Mouse (Mus musculus): Measurements from ENCODE around the gene Gm20388.

DNA sequence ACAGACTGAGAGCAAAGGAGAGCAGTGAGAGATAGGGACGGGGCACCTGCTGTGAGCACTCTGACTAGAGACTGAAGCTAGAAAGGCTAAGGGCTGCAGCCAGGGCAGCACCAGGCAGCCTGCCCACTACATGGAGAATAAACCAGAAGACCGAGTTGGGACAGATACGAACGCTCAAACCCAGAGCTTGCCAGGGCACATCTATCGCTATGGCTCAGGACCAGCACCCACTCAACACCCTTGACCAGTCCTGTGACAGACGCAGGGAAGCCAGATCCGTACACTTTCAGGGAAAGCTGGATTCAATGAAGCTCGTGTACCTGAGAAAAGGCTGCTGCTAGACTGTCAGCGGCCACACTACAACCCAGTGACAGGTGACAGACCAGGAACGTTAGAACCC, 674.9 kb downstream of the Gm20388 start:
- no peak for TF ChIP-seq GATA1 (IDR thresholded peaks at IDR 0.05; ENCODE audit: borderline replicate concordance, low read length)
- no peak for TF ChIP-seq POLR2AphosphoS5 (IDR thresholded peaks at IDR 0.05; ENCODE audit: insufficient replicate concordance, low read depth, low read length)

Measured in G1E (cell line).